Mouse (Mus musculus) adrenal gland (tissue): ENCODE measurements around the gene Wnk4.

Source experiments
- intact Hi-C: fragments of 180-260 bp; cut with DNase I; formaldehyde crosslinking; loops from one replicate; pipeline ENCODE4 v1.15.1; 2025

Gene Wnk4

DNA sequence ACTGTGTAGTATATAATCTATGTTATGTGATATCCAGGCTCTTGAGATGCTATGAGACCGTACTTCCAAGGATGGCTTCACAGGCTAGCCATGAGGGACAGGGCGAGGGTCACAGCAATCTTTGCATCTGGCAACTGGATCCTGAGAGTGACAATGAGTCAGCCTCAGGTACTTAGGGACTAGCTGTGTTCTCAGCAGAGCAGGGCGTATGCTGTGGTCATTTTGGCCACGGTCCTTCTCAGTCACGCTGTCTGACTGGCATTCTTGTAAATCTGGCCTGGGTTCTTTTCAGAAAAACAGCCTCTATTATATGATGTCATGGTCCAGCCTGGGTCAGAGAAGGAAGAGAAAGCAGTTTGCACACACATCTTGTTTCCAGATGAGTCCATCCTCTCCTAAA is 23.6 kb upstream of the Wnk4 start:
- intact Hi-C loops = loop anchor here (10.0 kb wide), 1 partner anchor 158 kb away; no protein-coding TSS in a partner anchor

GRCm38 (mm10) chr11:101238071-101238647 is 22.2 kb upstream of the Wnk4 start:
- intact Hi-C loops = loop anchor here (10.0 kb wide), 1 partner anchor 157 kb away; no protein-coding TSS in a partner anchor

GRCm38 (mm10) chr11:101245071-101245470 is 15.3 kb upstream of the Wnk4 start:
- intact Hi-C loops = no loop called here

- intact Hi-C loops = no loop called here
These were observed 14.3 kb upstream of the Wnk4 start, which contains the start of gene Ramp2 for GRCm38 (mm10) chr11:101245855-101246701. TSS of gene Ramp2 (plus strand) at chr11:101246028.

DNA sequence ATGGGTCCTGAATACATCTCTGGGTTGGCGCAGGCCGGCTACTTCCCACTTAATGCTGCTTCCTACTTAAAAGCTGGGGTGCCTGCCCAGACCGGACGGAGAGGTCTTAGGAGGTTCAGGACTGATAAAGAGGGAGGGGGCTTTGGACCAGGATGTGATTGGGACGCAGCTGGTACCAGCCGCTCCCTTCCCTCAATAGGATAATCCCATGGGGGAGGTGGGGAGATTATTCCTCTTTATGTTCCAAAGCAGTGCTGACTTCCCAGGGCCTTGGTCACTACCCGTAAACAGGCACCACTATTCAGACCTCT is 13.7 kb upstream of the Wnk4 start:
- intact Hi-C loops = no loop called here

DNA sequence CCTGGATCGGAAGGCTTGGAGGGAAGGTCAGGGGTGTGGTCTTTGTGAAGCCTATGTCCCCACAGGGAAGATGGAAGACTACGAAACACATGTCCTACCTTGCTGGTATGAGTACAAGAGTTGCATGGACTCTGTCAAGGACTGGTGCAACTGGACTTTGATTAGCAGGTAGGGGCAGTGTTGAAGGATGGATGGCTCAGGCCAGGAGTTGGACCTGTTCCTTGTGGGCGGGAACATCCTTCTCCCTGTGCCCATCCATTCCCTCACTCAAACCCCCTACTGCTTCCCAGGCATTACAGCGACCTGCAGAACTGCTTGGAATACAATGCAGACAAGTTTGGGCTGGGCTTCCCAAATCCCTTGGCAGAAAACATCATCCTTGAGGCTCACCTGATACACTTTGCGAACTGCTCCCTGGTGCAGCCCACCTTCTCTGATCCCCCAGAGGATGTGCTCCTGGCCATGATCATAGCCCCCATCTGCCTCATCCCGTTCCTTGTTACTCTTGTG is 12.8 kb upstream of the Wnk4 start:
- intact Hi-C loops = loop anchor here (1.0 kb wide), 1 partner anchor 35 kb away; no protein-coding TSS in a partner anchor

GRCm38 (mm10) chr11:101248258-101248994 is 11.9 kb upstream of the Wnk4 start:
- intact Hi-C loops = loop anchor here (1.0 kb wide), 1 partner anchor 36 kb away; no protein-coding TSS in a partner anchor

DNA sequence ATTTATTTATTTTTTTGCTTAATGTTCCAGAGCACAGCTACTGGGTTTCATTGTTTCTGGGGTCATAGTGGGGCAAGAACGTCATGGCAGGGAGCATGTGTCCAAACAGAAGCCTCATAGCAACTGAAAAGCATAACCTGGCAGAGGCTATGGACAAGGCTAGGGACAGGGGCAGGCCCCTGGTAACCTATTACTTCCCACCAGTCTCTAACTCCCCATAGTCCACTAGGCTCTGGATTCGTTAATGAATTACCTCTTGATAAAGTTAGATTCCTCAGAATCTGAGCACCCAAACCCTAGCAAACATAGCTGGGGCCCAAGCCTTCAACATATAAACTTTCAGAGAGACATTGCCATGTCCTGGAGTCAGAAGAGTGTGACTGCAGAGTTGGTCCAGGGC is 9.3 kb upstream of the Wnk4 start:
- intact Hi-C loops = no loop called here

DNA sequence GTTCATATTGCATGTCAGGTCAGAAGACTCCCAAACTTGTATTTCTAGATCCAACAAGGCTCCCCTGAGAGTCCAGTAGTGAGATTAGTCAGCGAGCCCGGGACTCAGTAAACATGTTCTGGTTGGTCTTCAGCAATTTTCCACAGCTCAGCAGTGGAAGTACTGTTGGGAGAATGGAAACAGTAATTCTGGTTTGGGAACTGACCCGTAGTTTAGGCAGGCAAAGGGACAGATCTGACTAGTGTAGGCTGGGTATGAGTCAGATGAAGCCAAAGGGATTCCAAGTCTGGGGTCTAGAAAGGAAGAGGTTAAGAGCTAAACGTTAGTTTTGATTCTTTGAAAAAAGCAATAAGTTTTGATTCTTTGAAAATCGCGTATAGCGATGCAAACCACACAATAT is 7.4 kb upstream of the Wnk4 start:
- intact Hi-C loops = no loop called here

GRCm38 (mm10) chr11:101253613-101254389 is 6.6 kb upstream of the Wnk4 start, which contains the start of gene Vps25:
TSS of gene Vps25 (plus strand) at chr11:101253707.
- intact Hi-C loops = no loop called here

DNA sequence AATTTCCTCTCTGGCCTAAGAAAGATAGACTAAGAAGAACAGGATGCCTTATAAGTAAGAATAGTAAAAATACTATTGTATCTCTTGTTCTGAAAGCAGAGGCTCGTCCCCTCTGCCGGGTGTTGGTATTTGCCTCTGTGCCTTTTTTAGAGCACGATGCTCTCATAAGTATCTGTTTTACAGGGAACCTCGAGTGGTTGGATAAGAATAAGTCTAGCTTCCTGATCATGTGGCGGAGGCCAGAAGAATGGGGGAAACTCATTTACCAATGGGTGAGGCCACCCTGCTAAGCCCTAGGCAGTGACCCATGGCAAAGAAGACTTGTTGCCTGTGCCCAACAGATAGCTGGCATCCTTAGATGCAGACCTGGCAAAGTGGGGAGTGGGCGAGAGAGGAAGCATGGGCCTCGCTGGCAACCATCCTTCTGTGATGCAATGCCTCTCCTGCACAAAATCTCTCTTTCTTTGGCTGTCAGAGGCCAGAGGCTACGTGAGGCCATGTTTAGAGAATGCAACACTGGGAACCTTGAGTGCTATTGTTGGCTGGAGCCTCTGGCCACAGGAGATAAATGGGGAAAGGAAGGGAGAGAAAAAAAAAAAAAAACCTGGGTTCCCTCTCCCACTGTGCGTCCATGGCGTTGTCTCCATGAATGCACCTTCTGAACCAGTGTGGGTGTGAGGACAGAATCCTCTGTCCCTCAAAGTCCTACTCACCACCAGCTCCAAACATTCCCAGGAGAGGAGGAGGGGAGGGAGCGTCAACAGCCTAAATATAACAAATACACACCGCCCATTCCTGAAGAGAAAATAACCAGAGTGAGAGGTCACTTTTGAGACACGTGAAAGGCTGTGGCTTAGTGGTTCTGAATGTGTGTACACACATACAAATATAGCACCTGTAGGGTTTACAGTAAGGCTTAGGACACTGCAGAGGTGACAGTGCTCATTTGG is 4.3 kb upstream of the Wnk4 start:
- intact Hi-C loops = no loop called here

DNA sequence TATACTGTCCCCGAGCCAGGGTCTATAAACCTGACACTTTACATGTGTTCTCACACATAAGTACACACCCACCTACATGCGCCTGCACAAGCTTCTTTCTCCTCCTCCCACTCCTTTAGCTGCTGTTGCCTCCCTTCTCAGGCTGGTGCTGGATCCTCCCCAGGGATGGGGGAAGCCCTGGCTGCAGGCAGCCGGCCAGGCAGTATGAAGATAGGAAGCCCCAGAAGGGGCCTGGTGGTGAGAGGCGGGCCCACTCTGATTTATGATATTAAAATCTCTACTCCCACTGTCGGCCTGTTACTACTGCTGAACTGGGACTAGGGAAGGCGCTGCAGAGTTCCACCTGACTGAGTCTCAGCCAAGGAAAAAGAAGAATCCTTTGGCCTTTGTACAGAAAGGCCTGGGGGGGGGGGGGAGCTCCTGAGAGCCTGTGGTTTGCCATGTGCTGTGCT is 1.1 kb upstream of the Wnk4 start:
- intact Hi-C loops = no loop called here

GRCm38 (mm10) chr11:101260826-101261380 is 536 bp downstream of the Wnk4 start:
- intact Hi-C loops = loop anchor here (5.0 kb wide), 1 partner anchor 36 kb away; no protein-coding TSS in a partner anchor

- intact Hi-C loops = loop anchor here (5.0 kb wide), 1 partner anchor 35 kb away; no protein-coding TSS in a partner anchor
These were observed 2.1 kb downstream of the Wnk4 start for GRCm38 (mm10) chr11:101262272-101262967.

GRCm38 (mm10) chr11:101263138-101263988 is 3.0 kb downstream of the Wnk4 start:
- intact Hi-C loops = loop anchor here (5.0 kb wide), 1 partner anchor 34 kb away; no protein-coding TSS in a partner anchor

GRCm38 (mm10) chr11:101263989-101264280 is 3.6 kb downstream of the Wnk4 start:
- intact Hi-C loops = loop anchor here (5.0 kb wide), 1 partner anchor 33 kb away; no protein-coding TSS in a partner anchor

GRCm38 (mm10) chr11:101264954-101265471 is 4.6 kb downstream of the Wnk4 start:
- intact Hi-C loops = loop anchor here (5.0 kb wide), 1 partner anchor 32 kb away; no protein-coding TSS in a partner anchor
